Mouse (Mus musculus) lung, postnatal 25 days (tissue): Measurements from ENCODE around the gene Ctnnbip1.
A peak's percentile ranks its signal among the peaks of the same experiment; 100 is the strongest.
"Not testable (repeated sequence)": the region's sequence is repeated elsewhere in the genome, so short reads cannot be mapped to it uniquely, and the experiment has no call there.

Experiments used
- DNase-seq: peaks from one replicate; pipeline ENCODE4 v3.0.0; 2022; ENCODE audit warnings: low spot score

Ctnnbip1 gene

DNA sequence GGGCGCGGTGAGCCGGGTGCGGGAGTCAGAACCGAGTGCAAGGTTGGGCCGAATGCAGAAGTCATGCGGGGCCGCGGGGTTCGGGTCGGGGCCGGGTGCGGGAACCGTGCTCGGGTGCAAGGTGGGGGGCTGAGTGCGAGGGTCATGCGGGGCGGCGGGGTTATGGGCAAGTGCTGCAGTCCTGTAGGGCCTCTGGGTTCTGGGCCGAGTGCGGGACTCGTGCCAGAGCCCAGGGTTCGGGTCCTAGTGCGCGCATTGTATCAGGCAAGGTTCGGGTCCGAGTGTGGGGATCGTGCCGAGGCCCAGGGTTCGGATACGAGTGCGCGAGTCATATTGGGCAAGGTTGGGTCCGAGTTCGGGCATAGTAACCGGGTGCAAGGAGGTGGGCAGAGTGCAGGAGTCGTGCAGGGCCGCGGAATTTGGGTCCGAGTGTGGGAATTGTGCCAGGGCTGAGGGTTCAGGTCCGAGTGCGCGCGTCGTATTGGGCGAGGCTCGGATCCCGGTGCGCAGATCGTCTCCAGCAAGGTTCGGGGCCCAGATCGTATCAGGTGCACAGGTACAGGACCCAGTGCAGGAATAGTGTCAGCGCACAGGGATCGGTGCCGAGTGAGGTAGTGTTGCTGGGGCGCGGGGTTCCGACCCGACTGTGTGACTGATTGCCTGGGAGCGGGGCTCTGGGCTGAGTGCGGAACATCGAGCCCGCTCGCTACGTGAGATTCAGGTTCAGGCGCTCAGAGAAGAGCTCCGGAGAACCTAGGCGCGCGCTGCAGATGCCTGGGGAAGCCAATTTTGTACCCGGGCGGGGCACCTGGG is 69.0 kb downstream of the Ctnnbip1 start:
- DNase-seq: no peak

DNA sequence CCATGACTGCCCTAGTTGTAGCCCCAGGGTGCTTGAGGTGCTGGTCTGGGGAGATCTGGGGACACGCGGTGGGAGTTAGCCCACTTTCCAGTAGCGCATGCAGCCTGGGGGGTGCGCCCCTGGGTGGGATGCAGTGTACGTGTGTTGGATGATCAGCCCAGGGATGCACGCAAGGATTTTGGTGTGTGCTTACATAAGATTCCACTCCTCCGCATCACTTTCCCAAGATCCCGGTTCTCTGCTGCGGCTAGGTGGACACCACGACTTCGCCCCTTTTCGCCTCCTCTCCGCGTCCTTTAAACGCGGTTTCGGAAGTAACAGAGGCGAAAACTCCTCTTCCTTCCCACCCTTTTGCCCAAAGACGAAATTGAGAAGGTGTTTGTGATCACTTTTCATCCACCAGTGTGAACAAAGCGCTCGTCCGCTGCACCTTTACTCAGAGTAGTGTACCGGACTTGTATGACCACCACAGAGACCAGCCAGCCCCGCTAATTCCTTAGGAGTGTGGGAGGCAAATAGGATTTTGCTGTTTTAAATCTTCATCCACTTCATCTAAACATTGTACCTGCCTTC is 69.6 kb downstream of the Ctnnbip1 start:
- DNase-seq: no peak

DNA sequence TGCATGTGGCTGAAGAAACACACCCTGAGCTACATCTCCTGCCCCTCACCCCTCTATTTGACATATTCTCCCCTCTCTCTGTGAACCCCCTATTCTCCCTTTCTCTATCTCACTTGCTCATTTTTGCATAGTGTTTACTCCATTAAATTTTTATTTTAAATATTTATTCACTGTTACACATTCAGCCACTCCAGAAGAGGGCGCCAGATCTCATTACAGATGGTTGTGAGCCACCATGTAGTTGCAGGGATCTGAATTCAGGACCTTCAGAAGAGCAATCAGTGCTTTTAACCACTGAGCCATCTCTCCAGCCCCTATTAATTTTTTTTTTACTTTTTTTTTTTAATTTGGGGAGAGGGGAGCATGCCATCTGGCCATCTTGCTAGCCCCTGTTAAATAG is 72.2 kb downstream of the Ctnnbip1 start:
- no peak for DNase-seq

DNA sequence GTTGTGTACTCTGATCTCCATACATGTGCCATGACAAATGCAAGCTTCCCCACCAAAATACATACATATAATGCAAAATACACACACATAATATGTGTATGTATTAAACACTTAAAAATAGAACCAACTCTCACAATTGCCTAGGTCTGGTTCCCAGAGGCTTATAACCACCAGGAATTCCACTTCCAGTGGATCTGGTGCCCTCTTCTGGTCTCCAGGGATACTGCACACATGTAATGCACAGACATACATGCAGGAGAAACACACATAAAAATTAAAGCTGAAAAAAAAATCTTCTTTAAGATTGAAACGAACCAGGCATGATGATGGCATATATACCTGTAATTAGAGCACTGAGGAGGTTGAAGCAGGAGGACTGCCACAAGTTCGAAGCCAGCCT is 73.5 kb downstream of the Ctnnbip1 start:
- no peak for DNase-seq

DNA sequence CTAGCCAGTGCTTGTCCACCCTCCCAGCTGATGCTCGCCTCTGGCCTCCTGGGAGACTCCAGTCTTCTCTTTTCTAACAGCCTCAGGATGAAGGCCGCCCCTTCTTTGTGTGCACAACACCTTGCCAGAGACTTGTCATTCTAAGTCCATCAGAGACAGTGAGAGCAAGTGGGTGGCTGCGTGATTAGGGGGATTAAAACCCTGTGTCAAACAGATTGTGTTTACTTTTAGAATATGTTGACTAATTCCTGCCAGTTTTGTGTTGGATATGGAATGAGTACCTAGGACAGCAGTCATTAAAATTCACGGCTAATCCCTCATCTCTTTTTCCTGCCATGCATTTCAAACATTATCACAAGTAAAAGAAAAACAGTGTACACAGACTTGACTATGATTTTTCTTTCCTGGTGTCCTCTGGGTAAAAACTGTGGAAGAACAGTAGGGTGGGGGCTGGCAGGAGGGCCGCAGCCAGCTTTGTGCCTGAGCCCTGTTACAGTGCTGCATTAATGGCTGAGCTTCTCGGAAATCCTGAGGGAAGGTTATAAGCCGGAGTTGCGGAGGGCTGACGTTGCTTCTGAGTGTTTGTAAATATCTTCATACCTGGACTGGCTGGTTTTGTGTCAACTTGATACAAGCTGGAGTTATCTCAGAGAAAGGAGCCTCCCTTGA is 77.0 kb downstream of the Ctnnbip1 start:
- no peak for DNase-seq

DNA sequence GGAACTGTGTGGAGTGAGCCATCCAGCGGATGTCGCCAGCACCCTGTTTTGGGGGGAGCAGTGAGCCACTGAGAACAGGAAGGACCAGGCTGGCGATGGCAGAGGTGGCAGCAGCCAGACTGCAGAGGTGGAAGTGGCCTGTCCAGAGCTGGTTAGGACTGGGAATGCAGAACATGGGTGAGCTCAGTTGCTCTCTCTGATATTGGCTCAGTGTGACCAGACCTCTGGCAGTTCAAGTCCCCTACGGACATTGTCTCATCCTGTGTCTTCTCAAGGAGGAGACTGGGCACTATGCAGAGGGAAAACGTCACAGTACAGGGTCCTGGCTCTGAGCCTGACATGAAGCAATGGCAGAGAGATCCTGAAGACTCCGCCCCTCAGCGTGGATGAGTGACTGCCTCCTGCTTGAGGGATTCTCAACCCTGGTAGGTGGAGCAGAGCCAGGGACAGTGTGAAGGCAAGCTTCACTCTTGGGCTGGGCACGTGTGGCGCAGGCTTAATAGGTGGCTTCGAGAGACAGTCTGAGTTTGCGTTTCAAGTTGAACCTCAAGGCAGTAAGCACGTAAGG is 79.7 kb downstream of the Ctnnbip1 start:
- peak; percentile 50 for DNase-seq

DNA sequence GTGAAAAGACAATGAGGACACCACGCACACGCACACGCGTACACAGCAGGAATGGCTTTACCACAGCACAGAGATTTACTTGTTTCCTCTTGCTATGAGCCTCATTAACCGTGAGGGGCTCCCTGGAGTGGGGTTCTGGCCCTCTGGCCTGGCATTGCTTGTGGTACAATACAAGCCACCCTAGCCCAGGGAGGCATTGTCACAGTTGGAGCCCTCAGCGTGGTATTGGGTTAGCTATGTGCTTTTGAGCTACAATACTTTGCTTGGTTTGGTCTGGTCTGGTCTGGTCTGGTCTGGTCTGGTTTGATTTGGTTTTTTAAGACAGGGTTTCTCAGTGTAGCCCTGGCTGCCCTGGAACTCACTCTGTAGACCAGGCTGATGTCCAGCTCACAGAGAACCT is 81.5 kb downstream of the Ctnnbip1 start:
- no peak for DNase-seq

DNA sequence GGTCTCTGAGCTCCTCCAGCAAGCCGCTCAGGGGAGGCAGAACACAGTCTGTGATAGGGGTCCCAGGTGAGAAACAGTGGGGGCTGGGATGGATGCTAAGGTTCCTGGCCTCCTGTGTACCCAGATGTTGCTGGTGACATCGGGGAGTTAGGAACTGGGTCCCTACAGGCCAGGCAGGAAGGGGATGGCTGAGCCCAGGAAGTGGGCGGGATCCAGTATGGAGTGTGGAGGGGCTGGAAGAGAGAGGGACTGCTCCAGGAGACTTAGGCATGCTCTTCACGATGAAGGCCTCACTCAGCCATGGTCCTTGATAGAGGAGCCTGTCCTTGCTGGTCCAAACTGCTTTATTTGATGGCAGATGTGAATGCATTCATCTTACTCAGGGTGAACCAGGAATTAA is 82.1 kb downstream of the Ctnnbip1 start:
- DNase-seq: no peak

DNA sequence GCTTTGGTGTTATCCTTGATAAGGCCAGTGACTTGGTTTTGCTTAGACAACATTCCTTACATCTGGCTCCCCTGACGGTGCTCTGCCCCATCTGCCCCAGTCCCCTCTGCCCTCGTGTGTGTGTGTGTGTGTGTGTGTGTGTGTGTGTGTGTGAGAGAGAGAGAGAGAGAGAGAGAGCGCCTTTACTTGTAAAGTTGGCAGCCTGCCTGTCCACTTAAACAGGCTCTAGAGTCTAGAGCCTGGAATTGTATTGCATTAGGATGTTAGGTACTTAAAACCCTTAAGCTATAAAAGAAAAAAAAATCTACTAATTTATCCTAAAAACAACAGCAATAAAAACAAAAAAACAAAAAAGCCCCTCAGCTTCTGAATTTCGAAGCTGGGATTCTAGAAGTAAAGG is 83.4 kb downstream of the Ctnnbip1 start:
- DNase-seq: no peak

DNA sequence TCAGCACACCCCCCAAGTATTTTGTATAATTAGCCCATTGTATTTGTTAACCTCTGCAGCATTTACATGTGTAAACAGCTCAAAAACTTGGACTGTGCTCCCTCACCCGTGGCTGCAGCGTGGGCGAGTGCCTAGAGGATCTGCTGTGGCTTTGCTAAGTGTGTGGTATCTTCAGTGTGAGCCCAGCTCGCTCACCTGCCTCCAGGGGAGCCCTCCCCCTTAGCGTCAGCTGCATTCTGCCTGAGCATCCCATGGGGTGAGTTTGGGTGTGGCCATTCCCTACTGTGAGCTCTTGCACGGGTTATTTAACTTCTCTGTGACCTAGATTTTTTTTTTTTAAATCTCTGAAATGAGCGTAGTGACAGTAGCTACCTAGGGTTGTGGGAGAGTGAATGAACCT is 84.2 kb downstream of the Ctnnbip1 start:
- DNase-seq: no peak

DNA sequence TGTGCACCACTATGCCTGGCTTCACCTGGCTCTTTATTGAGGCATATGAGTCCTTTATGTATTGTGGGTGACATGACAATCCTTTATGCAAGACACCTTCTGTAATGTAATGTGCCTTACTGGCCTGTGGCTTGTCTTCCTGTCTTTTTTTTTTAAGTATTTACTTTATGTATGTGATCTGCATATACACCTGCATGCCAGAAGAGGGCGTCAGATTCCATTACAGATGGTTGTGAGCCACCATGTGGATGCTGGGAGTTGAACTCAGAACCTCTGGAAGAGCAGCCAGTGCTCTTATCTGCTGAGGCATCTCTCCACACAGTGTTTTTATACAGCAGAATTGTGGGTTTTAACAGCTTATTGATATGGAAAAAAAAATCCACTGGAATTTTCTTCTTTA is 85.8 kb downstream of the Ctnnbip1 start:
- no peak for DNase-seq

DNA sequence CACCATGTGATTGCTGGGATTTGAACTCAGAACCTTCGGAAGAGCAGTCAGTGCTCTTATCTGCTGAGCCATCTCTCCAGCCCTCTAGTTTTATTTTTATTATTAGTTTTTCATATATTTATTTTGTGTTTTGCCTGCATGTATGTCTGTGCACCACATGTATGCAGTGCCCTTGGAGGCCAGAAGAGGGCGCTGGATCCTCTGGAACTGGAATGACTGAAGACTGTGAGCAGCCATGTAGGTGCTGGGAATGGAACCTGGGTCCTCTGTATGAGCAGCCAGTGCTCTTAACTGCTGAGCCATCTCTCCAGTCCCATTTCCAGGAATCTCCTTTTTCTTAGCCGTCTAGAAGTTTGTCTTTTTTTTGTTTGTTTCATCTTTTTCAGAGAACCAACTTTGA is 86.5 kb downstream of the Ctnnbip1 start:
- DNase-seq: no peak

DNA sequence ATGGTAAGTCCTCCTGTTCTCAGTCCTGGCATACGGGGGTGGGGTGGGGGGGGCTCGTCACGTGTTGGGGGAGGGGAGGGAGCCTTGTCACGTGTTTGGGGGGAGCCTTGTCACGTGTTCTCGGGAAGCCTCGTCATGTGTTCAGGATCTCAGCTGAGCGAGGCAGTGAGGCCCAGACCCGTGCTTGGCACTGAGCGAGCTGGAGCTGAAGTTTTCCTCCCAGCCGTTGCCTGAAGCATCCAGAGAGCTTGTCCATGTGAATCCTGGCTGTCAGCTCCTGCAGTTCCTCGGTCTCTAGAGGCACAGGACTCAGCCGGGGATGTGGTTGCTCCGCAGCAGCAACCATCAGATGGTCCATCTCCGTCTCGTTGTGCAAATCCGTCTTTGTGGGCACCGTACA is 88.0 kb downstream of the Ctnnbip1 start:
- no peak for DNase-seq

DNA sequence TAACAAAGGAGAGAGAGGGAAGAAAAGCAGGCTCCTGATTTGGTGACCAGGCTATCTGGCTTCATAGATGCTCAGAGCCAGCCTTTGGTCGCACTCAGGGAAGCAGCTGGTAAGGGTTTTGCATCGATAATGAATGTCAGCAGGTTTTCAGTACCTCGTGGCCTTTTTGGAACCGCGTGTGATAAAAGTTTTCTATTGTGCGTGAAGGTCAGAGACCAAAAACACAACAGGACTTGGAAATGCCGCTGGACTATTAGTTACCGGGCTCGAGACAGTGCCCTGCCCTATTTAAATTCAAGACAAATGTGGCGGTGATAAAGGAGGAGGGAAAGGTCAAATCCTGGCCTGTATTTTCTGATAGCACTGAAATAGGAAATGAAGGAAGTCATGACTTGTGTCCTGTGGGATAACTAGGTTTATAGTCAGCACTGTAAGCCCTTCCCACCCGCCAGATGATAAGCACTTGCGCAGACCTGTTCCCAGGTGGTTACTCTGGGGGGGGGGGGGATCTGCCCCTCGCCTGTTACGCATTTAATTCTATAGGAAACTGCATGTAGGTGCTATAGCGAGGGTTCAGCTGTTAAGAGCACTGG is 88.8 kb downstream of the Ctnnbip1 start:
- DNase-seq: no peak

DNA sequence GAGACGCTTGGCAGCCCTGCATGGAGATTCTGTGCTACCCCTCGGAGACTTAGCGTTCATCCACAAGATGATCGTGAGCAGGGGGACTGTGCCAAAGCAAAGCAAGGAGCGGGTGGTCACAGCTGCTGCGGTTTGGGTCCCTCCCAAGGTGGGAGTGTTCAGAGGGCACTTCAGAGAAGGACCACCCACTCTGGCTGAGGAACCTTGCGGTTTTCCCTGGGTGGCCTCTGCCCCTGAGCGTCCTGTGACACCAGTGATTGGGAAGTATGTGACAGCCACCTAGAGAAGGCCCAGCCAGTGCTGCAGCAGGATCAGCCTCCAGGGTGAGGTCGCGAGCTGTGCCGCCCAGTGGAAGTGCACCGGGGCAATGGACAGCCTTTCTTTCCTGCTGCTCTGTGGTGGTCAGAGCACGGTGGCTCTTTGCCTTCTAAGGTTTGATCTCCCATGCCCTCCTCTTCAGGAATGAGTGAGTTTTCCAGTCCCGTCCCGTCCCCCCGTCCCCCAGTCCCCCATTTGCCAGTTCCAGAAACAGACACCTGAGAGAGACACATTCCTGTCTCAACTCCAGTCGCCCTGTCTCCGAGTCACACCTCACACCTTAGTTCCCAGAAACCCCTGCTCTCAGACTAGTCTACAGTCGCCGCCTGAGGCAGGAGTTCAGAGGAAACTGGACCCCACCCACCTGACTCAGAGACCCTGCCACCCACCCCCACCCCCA is 89.7 kb downstream of the Ctnnbip1 start:
- DNase-seq: no peak

DNA sequence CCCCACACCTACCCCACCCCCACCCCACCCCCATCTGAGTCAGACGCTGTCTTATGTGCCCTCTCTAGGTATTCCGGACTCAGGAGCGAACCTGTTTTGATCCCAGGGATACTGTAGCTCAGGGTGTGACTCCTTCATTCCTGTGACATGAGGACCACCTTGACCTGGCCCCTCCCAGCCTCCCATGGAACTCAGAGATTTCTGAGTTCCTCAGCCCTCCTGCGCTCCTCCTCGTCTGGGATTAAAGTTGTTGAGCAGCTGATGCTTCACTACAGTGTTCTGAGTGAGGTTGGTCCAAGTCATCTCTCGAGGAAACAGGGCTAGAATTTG is 90.2 kb downstream of the Ctnnbip1 start:
- no peak for DNase-seq

DNA sequence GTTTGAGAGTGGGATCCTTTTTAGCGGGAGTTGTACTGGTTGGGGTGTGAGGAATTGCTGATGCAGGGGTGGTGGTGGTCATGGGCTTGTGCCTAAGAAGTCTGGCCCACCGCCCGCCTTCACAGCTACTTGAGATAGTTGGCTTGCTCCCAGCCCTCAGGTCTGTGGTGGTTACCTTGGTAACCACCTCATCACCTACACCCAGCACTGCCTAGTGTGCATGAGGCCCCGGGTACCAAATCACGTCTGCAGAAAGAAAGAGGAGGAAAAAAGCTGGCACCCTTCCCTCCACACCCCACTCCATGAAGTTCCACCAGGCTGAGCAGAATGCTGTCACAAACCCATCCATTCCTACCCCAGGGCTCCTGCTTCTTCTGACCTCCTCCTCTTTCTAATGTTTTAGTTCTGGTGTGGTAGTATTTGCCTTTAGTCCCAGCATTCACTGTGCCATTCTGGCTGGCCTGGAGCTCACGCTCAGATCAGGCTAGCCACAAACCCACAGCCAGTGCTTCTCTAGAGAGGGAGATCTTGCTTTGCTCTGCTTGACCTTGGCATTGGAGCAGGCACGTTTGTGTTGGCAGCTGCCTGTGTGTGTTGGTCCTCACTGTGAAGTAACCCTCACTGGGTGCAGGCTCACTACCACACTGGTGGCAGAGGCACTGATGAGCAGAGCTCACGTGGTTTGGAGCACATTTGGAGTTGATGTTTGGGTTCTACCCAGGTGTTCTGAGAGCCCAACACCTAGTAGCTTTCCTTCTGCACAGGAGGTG is 91.4 kb downstream of the Ctnnbip1 start:
- no peak for DNase-seq

DNA sequence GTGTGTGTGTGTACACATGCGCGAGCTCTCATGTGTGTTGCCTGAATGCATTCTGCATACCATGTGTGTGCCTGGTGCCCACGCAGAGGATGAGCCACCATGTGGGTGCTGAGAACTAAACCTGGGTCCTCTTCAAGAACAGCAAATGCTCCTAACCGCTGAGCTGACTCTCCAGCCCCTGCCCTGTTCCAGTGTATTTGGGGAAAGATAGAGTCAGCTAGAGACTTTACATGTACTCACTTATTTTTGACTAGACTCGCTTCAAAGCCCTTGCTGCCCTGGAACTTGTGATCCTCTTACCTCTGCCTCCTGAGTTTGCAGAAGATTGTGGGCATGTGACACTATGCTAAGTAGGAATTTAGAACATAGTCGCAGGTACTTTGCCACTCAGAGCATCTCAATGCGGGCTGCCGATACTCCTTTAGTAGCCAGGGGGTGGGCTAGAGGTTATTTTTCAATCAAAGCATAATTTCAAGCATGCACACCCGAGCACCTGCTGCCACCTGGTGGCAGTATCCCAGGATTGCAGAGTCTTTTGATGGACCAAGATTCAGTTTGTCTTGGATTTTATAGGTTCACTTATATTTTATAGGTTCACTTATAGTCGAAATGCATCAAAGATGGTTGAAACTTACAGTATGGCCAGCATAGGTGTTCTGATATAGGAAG is 93.5 kb downstream of the Ctnnbip1 start:
- DNase-seq: no peak

DNA sequence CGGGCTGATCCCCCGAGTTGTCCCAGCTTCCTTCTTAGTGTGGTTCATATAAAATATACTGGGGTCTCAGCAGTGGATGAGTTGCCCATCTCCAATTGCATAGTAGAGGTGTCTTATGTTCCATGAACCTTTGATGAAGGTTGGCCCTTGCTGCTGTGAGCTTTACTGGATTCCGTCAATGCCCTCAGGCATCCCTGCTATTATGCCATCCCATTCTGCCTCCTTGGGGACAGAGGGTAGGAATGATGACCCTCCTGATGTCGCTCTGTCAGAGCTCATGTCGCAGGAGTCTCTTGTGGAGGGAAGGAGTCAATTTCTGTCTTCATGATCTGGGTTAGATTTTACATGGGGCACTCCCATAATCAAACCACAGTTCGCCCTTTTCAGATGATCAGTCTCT is 95.5 kb downstream of the Ctnnbip1 start:
- not testable (repeated sequence) for DNase-seq

DNA sequence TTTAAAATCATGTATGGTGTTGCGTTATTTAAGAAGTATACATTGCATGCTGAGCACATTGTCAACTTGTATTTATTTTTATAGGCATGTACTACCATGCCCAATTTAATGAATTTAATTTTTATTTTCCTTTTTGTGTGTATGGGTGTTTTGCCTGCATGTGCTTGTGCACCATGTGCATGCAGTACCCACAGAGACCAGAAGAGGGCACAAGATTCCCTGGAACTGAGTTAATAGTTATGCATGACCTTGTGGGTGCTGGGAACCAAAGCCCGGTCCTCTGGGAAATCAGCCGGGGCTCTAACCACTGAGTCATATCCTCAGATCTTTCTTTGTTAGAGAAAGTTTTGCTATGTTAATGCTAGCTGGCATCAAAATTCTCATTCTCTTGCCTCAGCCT is 96.8 kb downstream of the Ctnnbip1 start:
- no peak for DNase-seq
